17 mouse cellular contexts compared by ENCODE assay signal in genomic region chr5:102266451-102266850, GRCm38 (mm10).
DNase-seq lines count a peak whose midpoint lies in the region; ATAC-seq and TF ChIP-seq lines count a peak whose summit lies in the region.
"Had no signal": no experiment of that assay in that cellular context is flagged by ENCODE, and none has a peak within 500 bp of the region (broad histone marks: within the 10 kb centered on the region; RNA-seq: fewer than 3 reads in every experiment).

No protein-coding gene starts in this region.

- no peak for TF ChIP-seq CTCF in hindbrain, postnatal 0 days (IDR thresholded peaks at IDR 0.05; ENCODE audit: low read depth)
- no peak for TF ChIP-seq CTCF in kidney, postnatal 0 days (IDR thresholded peaks at IDR 0.05; ENCODE audit: low read depth)

- DNase-seq in adrenal gland, adult (ENCODE audit: inconsistent age in 2 of 2, low spot score in 1 of 2): peak; percentile 34 to 74
- no peak for DNase-seq in adrenal gland, postnatal 4 days (ENCODE audit: low spot score in 2 of 2)
- DNase-seq in hindbrain, postnatal 0 days (ENCODE audit: low spot score): no peak
- no peak for DNase-seq in hindbrain, embryonic 14.5 days (ENCODE audit: low spot score)
- DNase-seq in kidney, postnatal 0 days (ENCODE audit: low spot score): no peak
- no peak for DNase-seq in kidney, postnatal 10 days
- no peak for DNase-seq in cerebellum, adult 11 months
- DNase-seq: adrenal gland, postnatal 14 days; B cell, adult 2 months; cerebellum, postnatal 10 days; gastrocnemius, postnatal 14 days had no signal

- H3K9ac ChIP-seq in hindbrain, postnatal 0 days (replicated peaks; ENCODE audit: low read length): no peak overlapping the region
- no peak overlapping the region for H3K9ac ChIP-seq in hindbrain, embryonic 14.5 days
- H3K9ac ChIP-seq in kidney, postnatal 0 days (ENCODE audit: low read depth, low read length): no peak overlapping the region
- H3K9ac ChIP-seq in limb, embryonic 12.5 days (replicated peaks): no peak overlapping the region
- H3K9ac ChIP-seq: embryonic facial prominence, embryonic 12.5 days; forebrain, embryonic 15.5 days; heart, embryonic 12.5 days had no signal

- no peaks in the 10 kb centered on the region for H3K27me3 ChIP-seq in hindbrain, postnatal 0 days (ENCODE audit: insufficient read depth, low read length)
- no peaks in the 10 kb centered on the region for H3K27me3 ChIP-seq in hindbrain, embryonic 14.5 days (ENCODE audit: control insufficient read depth, insufficient read depth, low read length)
- H3K27me3 ChIP-seq in kidney, postnatal 0 days (ENCODE audit: insufficient read depth, low read length): no peaks in the 10 kb centered on the region
- no peaks in the 10 kb centered on the region for H3K27me3 ChIP-seq in limb, embryonic 12.5 days
- H3K27me3 ChIP-seq: embryonic facial prominence, embryonic 12.5 days; forebrain, embryonic 15.5 days; heart, embryonic 12.5 days had no signal

- no peak overlapping the region for H3K27ac ChIP-seq in hindbrain, postnatal 0 days
- no peak overlapping the region for H3K27ac ChIP-seq in hindbrain, embryonic 14.5 days
- H3K27ac ChIP-seq in kidney, postnatal 0 days: no peak overlapping the region
- 0 out of 2 replicates have a peak overlapping the region, but pooled peaks have one; percentile 41 for H3K27ac ChIP-seq in limb, embryonic 12.5 days
- H3K27ac ChIP-seq: embryonic facial prominence, embryonic 12.5 days; forebrain, embryonic 15.5 days had no signal

- 53% methylated on average over 11 of the region's 11 CpGs for WGBS in hindbrain, postnatal 0 days
- WGBS in hindbrain, embryonic 14.5 days: 54% methylated on average over 11 of the region's 11 CpGs
- WGBS in kidney, postnatal 0 days: 29% methylated on average over 11 of the region's 11 CpGs
- 59% methylated on average over 11 of the region's 11 CpGs for WGBS in limb, embryonic 12.5 days

- no peaks in the 10 kb centered on the region for H3K4me1 ChIP-seq in hindbrain, postnatal 0 days (ENCODE audit: insufficient read depth, low read length)
- H3K4me1 ChIP-seq in hindbrain, embryonic 14.5 days (replicated peaks; ENCODE audit: control insufficient read depth, insufficient read depth, low read length): no peaks in the 10 kb centered on the region
- H3K4me1 ChIP-seq in kidney, postnatal 0 days (replicated peaks; ENCODE audit: insufficient read depth, low read length): no peaks in the 10 kb centered on the region
- H3K4me1 ChIP-seq in limb, embryonic 12.5 days (replicated peaks): peaks cover 17% of the 10 kb centered on the region
- H3K4me1 ChIP-seq: forebrain, embryonic 15.5 days; heart, embryonic 12.5 days had no signal

- H3K4me2 ChIP-seq in hindbrain, postnatal 0 days (ENCODE audit: low read depth, low read length): 0 out of 2 replicates have a peak overlapping the region, but pooled peaks have one; percentile 3
- H3K4me2 ChIP-seq in hindbrain, embryonic 14.5 days (replicated peaks): no peak overlapping the region
- no peak overlapping the region for H3K4me2 ChIP-seq in kidney, postnatal 0 days (ENCODE audit: low read length)
- H3K4me2 ChIP-seq in limb, embryonic 12.5 days: no peak overlapping the region
- H3K4me2 ChIP-seq: embryonic facial prominence, embryonic 12.5 days; forebrain, embryonic 15.5 days; heart, embryonic 12.5 days had no signal

- no peak; the same call in 1 of the 2 replicates for ATAC-seq in hindbrain, postnatal 0 days
- ATAC-seq in hindbrain, embryonic 14.5 days (ENCODE audit: low FRiP score): no peak
- peak; percentile 13; the same call in 1 of the 2 replicates for ATAC-seq in kidney, postnatal 0 days (replicated peaks; ENCODE audit: low FRiP score, low read depth)
- ATAC-seq in limb, embryonic 12.5 days (ENCODE audit: insufficient number of reproducible peaks, insufficient read depth, low FRiP score, low TSS enrichment, low read depth): no peak
- ATAC-seq: CD4-positive, CD25-positive, alpha-beta regulatory T cell, adult 4 months; forebrain, embryonic 15.5 days had no signal

- no peaks in the 10 kb centered on the region for H3K9me3 ChIP-seq in hindbrain, postnatal 0 days (ENCODE audit: low read length)
- H3K9me3 ChIP-seq in hindbrain, embryonic 14.5 days (ENCODE audit: control insufficient read depth, low read length): 0 out of 2 replicates have a peak, but pooled peaks cover 3% of the 10 kb centered on the region
- no peaks in the 10 kb centered on the region for H3K9me3 ChIP-seq in kidney, postnatal 0 days (replicated peaks; ENCODE audit: low read length)
- no peaks in the 10 kb centered on the region for H3K9me3 ChIP-seq in limb, embryonic 12.5 days
- H3K9me3 ChIP-seq: embryonic facial prominence, embryonic 12.5 days; forebrain, embryonic 15.5 days; heart, embryonic 12.5 days had no signal

- H3K4me3 ChIP-seq in hindbrain, postnatal 0 days (ENCODE audit: low read length): no peak overlapping the region
- no peak overlapping the region for H3K4me3 ChIP-seq in hindbrain, embryonic 14.5 days (replicated peaks; ENCODE audit: low read length)
- no peak overlapping the region for H3K4me3 ChIP-seq in kidney, postnatal 0 days (replicated peaks; ENCODE audit: low read depth, low read length)
- H3K4me3 ChIP-seq in limb, embryonic 12.5 days (replicated peaks): no peak overlapping the region
- H3K4me3 ChIP-seq: embryonic facial prominence, embryonic 12.5 days; forebrain, embryonic 15.5 days; heart, embryonic 12.5 days had no signal

- no peaks in the 10 kb centered on the region for H3K36me3 ChIP-seq in hindbrain, postnatal 0 days (ENCODE audit: insufficient read depth, low read length)
- no peaks in the 10 kb centered on the region for H3K36me3 ChIP-seq in hindbrain, embryonic 14.5 days (replicated peaks; ENCODE audit: control insufficient read depth, insufficient read depth)
- H3K36me3 ChIP-seq in kidney, postnatal 0 days (ENCODE audit: insufficient read depth, low read length): no peaks in the 10 kb centered on the region
- no peaks in the 10 kb centered on the region for H3K36me3 ChIP-seq in limb, embryonic 12.5 days
- H3K36me3 ChIP-seq: embryonic facial prominence, embryonic 12.5 days; forebrain, embryonic 15.5 days; G1E; heart, embryonic 12.5 days had no signal

Comparison
In these comparisons a context has a peak if more than half of its experiments do, and no peak if none do; other contexts are left out.
1. DNase-seq: peak in adrenal gland, adult (2 of 2); none in adrenal gland, postnatal 4 days (0 of 2), hindbrain, postnatal 0 days (single experiment), hindbrain, embryonic 14.5 days (single experiment), kidney, postnatal 0 days (single experiment), kidney, postnatal 10 days (single experiment) and cerebellum, adult 11 months (single experiment).